Mouse (Mus musculus) right cerebral cortex, postnatal 4 days (tissue): ENCODE data around the gene Cadps2.

Experiments
- DNase-seq: peaks from one replicate; pipeline ENCODE4 v3.0.0-alpha.2; 2022

Gene Cadps2

DNA sequence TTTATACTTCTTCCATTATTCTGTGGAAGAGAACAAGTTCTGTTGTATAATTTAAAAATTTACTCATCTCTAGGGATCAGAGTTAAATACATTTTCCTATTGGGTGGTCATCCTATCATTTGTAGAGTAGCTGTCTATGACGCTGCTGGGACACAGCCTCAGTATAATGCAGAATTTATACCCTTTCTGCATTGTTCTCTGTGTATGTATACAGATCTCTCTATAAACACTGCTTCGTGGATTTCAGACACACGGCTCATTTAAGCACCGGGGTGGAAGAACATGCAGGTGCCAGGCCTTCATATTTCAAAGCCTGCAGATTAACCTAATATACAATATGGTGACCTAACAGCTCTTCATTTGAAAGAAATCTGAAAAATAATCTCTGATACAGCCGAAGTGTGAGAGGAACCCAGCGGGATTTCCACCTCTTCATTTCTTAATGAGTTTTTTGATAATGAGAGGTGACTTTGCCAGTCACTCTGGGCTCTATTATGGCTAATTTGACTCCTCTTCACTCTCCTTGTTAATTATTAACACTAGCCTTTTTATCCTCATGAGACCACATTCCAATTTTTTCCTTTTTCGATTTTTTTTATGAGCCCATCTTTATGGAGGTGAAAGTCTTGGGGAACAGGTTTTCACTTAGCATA is 501.7 kb downstream of the Cadps2 start:
- no peak for DNase-seq

DNA sequence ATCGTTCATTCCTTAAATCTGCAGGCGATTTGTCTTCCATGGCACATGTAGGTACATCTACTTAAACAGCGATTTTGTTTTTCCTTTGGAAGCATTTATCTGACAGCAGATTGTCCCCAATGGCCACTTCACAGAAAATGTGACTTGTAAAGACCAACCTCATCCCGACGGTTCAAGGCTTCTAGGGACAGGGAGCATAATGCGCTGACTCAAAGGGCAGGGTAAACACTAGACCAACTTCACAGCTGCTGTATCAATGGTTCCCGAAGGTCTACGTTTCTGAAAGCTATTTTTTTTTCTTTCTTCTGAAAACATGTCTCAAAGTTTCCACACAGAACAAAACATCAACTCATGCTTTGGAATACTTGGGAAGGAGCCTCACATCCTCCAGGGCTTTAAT is 524.3 kb downstream of the Cadps2 start:
- DNase-seq, result no peak

DNA sequence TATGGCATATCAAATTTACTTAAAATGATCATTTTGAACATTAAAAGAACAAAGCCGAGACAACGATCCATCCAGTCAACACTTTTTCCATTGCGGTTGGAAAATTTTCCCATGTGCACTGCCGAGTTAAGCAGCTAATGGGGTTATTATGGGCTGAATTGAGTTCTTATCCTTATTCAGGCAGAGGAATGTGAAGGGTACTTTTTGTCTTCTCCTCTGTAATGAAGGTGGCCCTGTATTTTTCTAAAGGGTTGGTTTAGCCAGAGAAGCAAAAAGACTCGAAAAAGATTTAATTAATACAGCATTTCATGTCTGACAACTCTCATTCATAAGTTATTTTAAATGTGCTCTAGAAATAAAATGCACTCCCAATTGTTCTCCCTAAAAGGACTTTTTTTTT is 524.9 kb downstream of the Cadps2 start:
- DNase-seq, result no peak

DNA sequence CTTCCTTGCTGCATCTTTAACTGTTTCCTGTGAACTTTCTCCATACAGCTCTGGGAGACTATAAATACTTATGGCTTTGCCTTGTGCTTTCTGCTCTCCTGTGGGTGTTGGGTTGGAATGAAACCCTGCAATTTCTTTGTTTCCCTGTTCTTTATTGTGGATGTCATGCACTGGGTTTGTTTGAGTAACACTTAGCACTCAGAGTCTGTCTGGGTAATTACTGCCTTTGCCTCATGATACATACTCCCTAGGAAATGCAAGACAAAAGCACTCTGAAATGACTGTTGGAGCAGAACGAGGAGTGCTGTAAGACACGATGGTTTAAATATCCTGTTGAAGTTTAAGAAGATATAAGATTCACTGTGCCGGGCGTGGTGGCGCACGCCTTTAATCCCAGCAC is 533.2 kb downstream of the Cadps2 start:
- no peak for DNase-seq

DNA sequence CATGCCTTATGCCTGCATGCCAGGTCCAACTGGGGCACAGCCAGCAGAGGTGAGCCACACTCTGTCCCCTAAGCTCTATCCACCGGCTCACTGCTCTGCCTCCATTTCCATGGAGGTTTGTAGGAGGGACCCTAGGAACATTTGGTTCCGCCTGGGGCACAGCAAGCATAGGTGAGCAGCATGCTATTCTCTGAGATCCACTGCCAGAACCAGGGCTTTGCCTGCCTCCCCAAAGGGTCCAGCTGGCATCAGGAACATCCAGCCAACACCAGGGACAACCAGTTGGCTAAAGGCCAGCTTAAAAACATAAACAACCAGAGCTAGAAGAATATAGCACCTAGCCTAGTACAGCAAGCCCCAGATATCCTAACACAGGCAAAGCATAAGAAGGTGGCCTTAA is 540.6 kb downstream of the Cadps2 start:
- DNase-seq, result no peak

DNA sequence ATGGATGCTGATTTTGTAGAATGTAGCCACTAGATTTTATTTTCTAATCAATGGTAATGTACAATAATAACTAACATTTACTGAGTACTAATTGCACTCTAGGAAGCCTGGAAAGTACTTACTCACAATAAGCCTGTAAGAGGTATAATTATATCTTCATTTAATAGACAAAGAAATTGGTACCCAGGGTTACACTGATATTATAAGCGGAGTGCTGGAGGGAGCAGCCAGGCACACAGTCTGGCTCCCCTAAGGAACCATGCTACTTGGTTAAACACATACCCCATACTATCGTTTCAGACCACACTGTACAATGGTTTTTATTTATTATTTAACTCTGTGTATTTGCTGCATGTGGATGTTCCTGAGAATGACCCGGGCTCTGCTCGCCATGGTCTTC is 544.5 kb downstream of the Cadps2 start:
- DNase-seq, result no peak

DNA sequence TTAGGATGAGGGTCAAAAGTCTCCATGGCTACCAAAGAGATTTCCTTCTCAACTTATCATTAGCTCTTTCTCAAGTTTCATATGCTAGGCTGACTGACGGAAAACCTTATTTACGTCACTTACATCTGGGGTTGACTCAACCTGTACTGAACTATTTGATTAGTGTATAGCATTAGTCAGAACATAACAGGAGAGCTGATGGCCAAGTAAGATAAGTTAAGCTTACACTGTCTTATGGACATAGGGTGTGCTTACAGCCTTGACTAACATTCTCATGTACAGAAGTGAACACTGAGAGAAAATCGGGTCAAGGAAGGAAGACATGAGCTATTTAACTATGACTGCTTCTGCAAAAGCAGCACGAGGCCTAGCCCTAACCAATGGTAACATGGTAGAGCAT is 550.5 kb downstream of the Cadps2 start:
- no peak for DNase-seq

DNA sequence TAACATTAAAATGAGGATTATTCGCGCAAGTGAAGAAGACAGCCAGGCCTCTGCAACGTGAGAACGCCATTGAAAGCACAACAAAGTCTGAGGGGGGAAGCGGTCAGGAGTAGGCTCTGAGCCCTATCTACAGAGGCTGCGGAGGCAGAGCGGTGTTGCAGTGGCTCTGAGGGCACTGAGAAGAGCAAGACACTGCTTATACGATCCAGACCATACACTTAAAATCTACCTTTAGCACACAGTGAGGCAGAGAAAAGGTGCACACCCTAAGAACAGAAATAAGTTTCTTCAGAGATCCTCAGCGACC is 557.8 kb downstream of the Cadps2 start:
- DNase-seq, result no peak

DNA sequence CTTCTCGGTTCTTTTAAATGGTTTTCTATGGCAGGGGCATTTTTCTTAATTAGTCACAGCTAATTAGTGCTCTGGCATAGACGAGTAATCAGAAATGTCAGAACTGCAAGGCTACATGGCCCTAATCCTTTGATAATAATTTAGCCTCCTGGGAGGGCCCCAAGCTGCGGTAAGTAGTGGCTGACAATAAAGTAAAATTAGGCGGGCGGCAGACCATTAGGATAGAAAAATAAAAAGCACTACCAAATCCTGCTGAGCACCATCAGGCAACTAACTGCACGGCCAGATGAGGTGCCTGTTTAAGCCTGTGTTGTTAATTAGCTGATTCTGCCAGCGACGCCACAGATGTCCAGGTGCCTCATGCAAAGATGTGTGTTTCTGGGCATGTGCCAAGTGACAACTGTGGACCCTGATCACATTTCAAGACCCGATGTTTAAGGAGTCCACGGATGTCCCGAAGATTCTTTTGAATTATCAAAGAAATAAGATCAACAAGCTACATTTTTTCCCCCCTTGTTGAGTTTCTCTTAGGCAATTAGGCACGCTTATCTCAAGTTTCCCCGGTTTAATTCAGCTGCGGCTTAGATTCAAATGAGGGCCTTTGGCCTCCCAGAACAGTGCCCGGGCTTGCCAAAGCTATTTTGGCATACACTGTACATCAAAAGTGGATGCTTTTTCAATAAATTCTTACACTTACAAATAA is 558.3 kb downstream of the Cadps2 start:
- no peak for DNase-seq

DNA sequence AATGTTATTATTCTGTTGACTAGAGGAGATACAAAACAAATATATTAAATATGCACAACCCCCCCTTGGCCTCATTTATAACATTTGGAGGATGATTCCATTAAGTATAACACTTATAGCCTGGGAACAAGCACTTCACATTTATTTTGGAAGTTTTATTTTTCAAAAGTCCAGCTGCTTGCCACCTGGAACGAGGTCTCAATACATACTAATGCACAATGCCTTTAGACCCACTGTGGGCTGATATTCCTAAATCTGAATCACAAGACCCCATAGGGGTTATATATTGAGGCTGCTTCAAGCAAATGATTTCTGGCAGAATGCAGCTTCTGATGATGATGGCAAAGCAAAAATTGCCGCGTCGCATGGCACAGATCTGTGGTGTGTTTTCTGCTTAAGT is 565.7 kb downstream of the Cadps2 start:
- DNase-seq, result no peak

DNA sequence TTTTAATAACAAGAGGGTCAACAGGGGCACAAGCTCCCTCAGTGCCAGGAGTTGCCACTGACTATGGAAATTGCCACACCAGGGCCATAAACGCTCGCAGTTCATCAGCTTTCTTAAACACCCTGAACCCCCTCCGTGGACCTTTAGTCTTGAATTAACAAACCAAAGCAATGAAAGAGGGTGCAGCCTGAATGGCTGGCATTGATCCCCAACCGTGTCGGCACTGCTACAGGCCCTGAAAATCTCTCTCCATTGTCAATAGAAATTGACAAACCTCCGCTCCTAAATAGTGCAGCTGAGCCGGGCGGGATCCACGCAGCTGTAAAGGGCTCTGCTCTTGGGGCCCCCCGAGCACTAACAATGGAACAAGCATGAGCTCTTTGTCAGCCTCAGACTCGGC is 566.2 kb downstream of the Cadps2 start:
- no peak for DNase-seq

DNA sequence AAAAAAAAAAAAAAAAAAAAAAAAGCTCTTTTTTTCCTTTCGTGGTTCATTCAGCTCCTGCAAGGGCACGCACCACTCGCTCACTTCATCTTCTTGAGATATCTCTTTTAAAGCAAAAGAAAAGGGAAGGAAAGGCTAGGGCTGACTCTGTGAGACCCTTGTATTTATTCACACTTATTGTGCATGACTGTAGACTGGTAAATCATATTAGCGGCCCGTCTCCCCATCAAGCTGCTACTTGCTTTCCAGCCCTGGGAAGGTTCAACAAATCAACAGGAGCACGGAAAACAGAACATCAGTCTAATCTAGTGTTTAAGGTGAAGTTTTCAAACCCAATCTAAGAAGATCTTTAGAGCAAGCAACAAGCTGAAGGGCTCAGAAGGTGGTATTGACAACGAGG is 566.7 kb downstream of the Cadps2 start:
- DNase-seq, result no peak

DNA sequence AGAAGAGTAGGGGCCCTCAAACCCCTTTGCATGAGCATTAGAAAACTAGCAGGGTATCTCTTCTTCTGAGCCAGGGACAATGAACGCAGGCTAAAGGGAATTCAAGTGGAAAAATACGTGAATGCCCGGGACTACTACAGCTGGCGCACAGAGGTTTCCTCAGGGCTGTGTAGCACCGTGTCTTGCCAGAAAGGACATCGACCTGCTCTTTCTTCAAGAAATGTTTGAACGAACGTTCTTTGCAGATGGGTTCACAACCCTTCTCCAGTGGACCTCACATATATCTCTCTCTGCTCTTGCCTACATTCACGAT is 578.5 kb downstream of the Cadps2 start:
- DNase-seq, result no peak

DNA sequence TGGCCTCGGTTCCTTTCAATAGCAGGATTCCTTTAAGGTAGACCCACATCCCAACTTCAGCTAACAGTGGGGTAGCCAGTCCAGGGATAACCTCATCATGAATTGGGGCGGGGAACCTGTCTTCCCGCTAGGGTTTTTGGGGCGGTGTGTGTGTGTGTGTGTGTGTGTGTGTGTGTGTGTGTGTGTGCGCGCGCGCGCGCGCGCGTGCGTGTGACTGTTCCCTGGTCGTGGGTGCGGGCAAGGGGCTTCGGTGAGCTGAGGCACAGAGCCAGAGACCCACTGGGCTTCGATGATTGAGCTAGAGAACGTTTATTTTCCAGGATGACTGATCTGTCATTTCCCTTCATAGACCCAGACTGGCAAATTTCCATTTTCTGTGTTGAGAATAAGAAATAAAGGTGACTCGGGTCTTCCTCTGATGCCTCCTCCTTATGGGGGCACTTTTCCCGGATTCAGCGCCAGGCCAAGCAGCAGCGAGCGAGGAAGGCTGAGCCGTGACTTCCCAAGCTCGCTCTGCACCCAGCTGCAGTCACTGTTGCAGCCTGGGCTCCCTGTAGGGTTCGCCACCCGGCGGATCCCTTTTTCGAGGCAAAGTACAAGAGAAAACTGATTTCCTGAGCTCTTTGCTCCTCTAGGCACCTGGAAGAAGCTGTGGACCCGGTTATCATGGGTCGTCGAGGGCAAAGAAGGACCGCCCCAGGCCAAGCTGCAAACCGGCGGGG is 579.0 kb downstream of the Cadps2 start:
- no peak for DNase-seq

DNA sequence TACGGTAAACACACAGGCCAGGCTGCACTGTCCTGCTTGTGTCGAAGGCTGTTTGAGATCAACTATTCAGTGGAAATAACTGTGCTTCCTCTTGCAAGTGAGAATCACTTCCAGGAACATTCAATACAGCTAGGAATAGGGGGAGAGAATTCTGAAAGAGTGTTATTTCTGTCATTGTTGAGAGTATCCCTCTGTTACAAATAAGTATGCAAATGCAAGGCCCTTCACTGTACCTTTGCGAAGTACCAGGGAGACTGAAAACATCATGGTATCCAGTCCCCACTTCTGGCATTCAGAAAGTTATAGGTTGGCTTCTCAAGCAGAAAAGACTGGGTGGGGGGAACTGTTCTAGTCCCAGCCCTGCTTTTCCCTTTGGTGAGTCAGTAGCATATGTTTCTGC is 581.2 kb downstream of the Cadps2 start:
- DNase-seq, result no peak

DNA sequence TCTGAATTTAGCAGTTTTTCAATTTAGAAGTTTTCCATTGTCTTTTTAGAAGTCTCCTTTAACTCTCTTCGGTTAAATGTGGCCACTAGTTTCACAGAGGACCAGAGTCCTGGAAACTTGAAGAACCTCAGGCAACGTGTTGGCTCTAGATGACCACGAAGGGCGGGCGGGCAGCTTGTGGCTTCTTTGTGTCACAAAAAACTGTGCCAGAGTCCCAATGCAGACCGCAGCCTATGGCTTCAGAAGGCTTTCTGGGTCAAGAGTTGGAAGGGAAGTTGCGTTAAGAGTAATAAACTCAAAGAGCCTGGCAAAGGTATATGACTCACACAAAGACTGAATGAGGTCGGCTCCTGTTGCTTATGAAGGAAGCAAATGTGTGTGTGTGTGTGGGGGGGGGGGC is 584.1 kb downstream of the Cadps2 start:
- no peak for DNase-seq

DNA sequence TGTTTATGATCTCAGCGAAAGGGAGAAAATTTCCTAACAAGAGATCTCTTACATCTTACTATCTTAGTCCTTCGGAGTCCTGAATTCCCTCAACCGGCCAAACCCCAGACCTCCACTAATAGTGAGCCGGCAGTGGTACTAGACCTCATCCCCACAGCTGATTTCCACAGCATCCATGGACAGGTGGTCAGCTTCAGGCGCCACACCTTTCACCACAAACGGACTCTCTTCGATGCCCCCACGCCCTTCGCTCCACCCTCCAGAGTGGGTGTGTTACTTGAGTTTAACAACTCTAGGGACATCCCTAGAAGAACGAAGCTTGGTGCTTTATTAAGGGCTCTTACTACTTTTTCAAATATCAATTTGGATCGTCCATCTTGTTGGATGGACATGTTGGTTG is 584.6 kb downstream of the Cadps2 start:
- no peak for DNase-seq

DNA sequence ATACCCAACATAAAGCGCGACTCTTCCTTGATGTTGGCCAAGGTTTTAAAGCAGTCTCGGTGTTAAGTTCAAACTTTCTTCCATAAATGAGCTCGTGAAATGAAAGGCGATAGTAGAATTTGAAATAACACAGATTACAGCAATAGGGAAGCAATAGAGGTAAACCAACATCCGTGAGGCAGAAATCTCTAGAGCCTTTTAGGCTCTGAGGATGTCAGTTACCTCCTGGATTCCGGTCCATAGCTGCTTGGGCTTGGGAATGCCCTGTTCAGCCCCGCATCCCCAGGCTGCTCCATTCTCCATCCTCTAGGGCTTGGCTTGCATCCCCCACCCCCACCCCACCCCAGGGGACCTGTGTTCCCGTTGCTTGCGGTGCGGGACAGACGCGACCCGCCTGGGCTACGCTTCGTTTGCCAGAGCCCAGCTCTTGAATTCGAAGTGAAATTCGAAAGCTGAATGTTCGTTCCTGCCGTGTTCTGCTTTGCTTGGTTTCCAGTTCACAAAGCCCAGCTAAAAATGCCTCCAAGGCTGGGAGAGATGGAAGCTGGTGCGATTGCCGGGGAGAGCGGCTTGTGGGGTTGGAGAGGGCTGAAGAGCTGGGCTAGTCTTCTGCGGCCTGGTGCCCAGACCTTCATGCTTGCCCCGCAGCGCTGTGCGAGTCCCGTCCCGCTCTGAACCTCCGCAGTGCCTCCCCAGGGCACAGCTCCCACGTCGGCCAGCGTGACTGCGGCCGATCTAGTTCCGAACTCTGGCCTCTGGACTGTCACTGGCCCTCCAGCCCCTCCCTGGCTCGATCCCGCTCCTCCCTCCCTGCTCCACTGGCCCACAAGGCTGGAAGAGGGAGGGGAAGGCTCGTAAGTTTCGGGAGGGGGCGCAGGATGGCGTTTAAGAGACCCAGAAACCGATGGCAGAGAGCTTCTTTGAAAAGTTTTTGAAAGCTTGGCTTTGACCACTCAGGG is 585.6 kb downstream of the Cadps2 start:
- peak; percentile 13 for DNase-seq

DNA sequence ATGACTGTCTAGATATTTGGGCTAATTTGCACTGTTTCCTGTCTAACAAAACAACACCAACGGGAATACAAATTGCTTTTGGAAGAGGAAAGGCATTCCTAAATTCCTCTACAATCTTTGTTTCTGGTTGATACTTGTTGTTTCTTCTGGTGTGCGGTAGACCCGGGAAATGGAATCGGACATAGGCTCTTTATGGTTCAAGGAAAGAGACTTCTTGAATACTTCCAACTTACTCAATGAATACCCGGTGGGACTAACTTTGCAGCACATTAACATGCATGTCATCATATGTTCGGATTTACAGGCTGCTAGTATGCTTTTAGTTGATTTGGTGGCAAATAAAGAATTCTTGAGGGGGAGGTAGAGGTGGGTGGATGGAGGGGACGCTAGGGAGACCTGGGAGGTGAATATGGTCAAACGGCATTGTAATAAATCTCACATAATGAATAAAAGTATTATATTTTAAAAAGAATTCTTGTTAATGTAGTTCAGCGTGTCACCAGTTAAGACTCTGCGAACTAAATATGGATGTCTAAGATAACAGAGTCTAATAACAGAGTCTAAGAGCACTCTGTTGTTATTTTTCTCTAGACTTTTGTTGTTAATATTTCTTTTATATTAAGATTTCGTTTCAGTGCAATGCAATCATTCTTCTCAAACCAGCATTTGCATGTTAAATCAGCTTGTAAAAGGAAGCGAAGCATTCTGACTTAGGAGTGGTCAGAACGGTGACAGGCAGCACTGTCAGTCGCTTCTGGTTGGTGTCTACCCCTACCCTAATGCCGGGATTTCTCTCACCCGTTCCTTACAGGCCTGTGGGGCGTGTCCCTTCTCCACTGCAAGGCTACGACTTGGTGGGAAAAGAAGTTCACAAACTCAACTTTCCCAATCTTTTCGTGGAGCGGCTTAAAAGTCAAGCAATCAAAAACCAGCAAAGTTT is 586.8 kb downstream of the Cadps2 start:
- DNase-seq, result no peak

DNA sequence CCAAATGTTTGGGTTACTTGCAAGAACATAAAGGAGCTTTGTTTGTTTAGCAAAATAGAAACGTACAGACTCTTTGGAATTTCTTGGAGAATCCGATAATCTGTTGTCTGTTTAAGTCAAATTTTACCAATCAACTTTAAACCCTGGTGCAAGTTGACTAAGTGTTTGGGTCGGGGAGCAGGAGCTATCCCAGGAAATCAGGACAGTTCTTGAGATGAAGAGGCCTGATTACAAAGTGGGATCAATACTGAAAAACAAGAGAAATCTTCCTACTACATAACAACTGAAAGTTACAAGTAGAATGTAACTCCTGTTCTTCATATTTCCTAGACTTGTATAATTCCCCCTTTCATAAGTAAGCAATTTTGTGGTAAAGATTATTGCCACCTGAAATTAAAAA is 587.8 kb downstream of the Cadps2 start:
- no peak for DNase-seq

DNA sequence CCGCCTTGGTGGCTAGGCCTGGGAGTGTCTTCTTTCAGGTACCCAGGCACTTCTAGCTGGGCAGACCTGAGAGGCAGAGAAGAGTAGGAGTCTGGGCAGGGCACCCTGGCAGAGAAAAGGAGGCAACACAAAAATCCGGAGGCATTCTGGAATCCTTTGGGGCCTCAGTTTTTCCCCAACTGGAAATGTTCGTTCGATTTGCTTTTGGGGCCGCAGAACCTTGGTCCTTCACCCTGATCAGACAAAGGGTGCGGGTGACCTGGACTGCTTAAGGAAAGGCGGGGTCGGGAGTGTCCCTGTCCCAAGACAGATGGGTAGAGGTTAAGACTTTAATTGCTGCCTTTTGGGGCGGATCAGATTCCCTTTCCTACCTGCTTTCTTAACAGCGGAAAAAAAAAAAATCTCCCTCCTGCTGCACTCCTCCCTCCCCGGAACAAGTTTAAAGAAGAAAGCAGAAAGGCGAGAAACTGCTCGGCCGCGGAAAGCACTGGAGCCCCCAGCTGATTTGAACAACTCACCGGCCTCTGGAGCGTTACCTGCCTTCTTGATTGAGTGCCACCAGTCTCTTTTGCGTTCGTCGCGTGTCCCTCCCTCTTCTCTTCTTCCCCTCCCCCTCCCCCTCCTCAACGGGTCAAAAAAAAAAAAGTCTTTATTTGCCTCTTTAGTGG is 588.8 kb downstream of the Cadps2 start:
- DNase-seq, result no peak
